Mouse (Mus musculus) liver, embryonic 14.5 days (tissue): ENCODE data around the gene Myl9. TPM values are rescaled to one million over a fixed set of nuclear protein-coding genes. Genes with fewer than 3 reads are reported as not detected.

ENCODE experiments used
- ATAC-seq: fragments of 200-750 bp; cut with Nextera tagmentation; 2 replicates; pipeline ENCODE4 v1.8.0; 2017; ENCODE audit warnings: moderate number of reproducible peaks, mild to moderate bottlenecking, moderate library complexity; ENCODE audit not compliant: insufficient read depth
- DNase-seq, 3 experiments: peaks; one replicate each; pipeline ENCODE4 v3.0.0-alpha.2; 2012 to 2013; ENCODE audit warnings: low read depth in 3 of 3, low spot score in 3 of 3
- H3K27ac ChIP-seq: fragments of 300-500 bp; sonication (generic); 2 replicates; pipeline ENCODE4 v1.5.1; 2014; ENCODE audit warnings: moderate library complexity, mild to moderate bottlenecking, control low read depth, inconsistent platforms
- H3K27me3 ChIP-seq: fragments of 300-500 bp; sonication (generic); 2 replicates; pipeline ENCODE4 v1.6.1; 2014; ENCODE audit warnings: mild to moderate bottlenecking, low read length, moderate library complexity; ENCODE audit not compliant: control insufficient read depth, insufficient read depth
- H3K36me3 ChIP-seq: fragments of 300-500 bp; sonication (generic); replicated peaks from 2 replicates; pipeline ENCODE4 v1.6.1; 2014; ENCODE audit warnings: low read depth; ENCODE audit not compliant: control insufficient read depth, insufficient read depth
- H3K4me1 ChIP-seq, 2 experiments: fragments of 200-500 bp in 1 of 2; fragments of 300-500 bp in 1 of 2; sonication (generic) in 1 of 2; replicated peaks; 2 replicates each; pipeline ENCODE4 v1.6.1; 2012 to 2014; ENCODE audit warnings: antibody characterized with exemption in 1 of 2, inconsistent platforms in 1 of 2, low read length in 1 of 2; ENCODE audit not compliant: control insufficient read depth in 2 of 2, insufficient read depth in 2 of 2
- H3K4me2 ChIP-seq: fragments of 300-500 bp; sonication (generic); 2 replicates; pipeline ENCODE4 v1.6.1; 2014; ENCODE audit warnings: low read depth, mild to moderate bottlenecking, control low read depth, moderate library complexity
- H3K4me3 ChIP-seq, 2 experiments: fragments of 200-500 bp in 1 of 2; fragments of 300-500 bp in 1 of 2; sonication (generic) in 1 of 2; 2 replicates each; pipeline ENCODE4 v1.5.1; 2012 to 2014; ENCODE audit warnings: low read depth in 2 of 2, low read length in 2 of 2, mild to moderate bottlenecking in 2 of 2, control low read depth in 1 of 2, inconsistent platforms in 1 of 2, moderate library complexity in 1 of 2; ENCODE audit not compliant: insufficient read depth in 1 of 2
- H3K9ac ChIP-seq: fragments of 300-500 bp; sonication (generic); replicated peaks from 2 replicates; pipeline ENCODE4 v1.6.1; 2014; ENCODE audit warnings: mild to moderate bottlenecking, control low read depth, moderate library complexity
- H3K9me3 ChIP-seq: fragments of 300-500 bp; sonication (generic); 2 replicates; pipeline ENCODE4 v1.6.1; 2016; ENCODE audit warnings: low read length, mixed read lengths; ENCODE audit not compliant: control insufficient read depth
- CTCF ChIP-seq: IDR thresholded peaks from 2 replicates; pipeline ENCODE4 v1.5.1; 2016; ENCODE audit warnings: antibody characterized with exemption, low read depth, control low read depth
- EP300 ChIP-seq: IDR thresholded peaks from 2 replicates; pipeline ENCODE4 v1.6.1; 2016; ENCODE audit warnings: antibody characterized with exemption, low read depth
- WGBS: fragments of 180-500 bp; shearing (Covaris S2); extraction: QIAGEN DNeasy Blood & Tissue Kit; methylation state at CpG from one replicate; pipeline ENCODE4 v1.1.7; 2014; ENCODE audit not compliant: insufficient replicate concordance; 5-methylcytosine and 5-hydroxymethylcytosine counted together
- polyA plus RNA-seq, 2 experiments: library from polyadenylated mRNA; depleted of rRNA in 1 of 2; stranded (reverse) in 1 of 2; unstranded in 1 of 2; fragments of >200 nt; fragmentation: Nextera tagmentation in 1 of 2; extraction: Ambion mirVana in 1 of 2; gene quantifications; 2 replicates each; pipeline versions ENCODE4 v1.2.1 to v1.2.3; 2012 to 2014

Gene Myl9
- polyA plus RNA-seq, 2 experiments: 25.2 to 44.4 TPM

- Histone ChIP-seq H3K9ac (no peak overlapping the region), H3K4me1 (peaks cover 0 to 2% of the 10 kb centered on the region in 2 experiments; a peak in 1 of 4 replicates), H3K27me3 (no peaks in the 10 kb centered on the region), H3K27ac (no peak overlapping the region), H3K36me3 (no peaks in the 10 kb centered on the region), H3K4me2 (no peak overlapping the region), H3K9me3 (no peaks in the 10 kb centered on the region), H3K4me3 (no peak overlapping the region)
- WGBS: 84% methylated on average over 21 of the region's 21 CpGs
- ATAC-seq: no peak
- DNase-seq: no peak
- no peak for TF ChIP-seq EP300
- TF ChIP-seq CTCF: no peak
These were observed 12.7 kb upstream of the Myl9 start for GRCm38 (mm10) chr2:156762499-156762898.

- no peaks in the 10 kb centered on the region for H3K36me3 ChIP-seq
- H3K27me3 ChIP-seq: no peaks in the 10 kb centered on the region
- no peak overlapping the region for H3K9ac ChIP-seq
- 78% methylated on average over 11 of the region's 11 CpGs for WGBS
- no peak for DNase-seq
- H3K4me1 ChIP-seq: peaks cover 0 to 2% of the 10 kb centered on the region in 2 experiments; a peak in 1 of 4 replicates
- H3K4me3 ChIP-seq: no peak overlapping the region
- H3K4me2 ChIP-seq: no peak overlapping the region
- no peak overlapping the region for H3K27ac ChIP-seq
- no peaks in the 10 kb centered on the region for H3K9me3 ChIP-seq
- ATAC-seq: no peak
- TF ChIP-seq CTCF (no peak), EP300 (no peak)
These were observed 12.1 kb upstream of the Myl9 start for GRCm38 (mm10) chr2:156763101-156763500.

- ATAC-seq (no peak), DNase-seq (no peak)
- 73% methylated on average over 10 of the region's 10 CpGs for WGBS
- Histone ChIP-seq H3K36me3 (no peaks in the 10 kb centered on the region), H3K27ac (no peak overlapping the region), H3K4me2 (no peak overlapping the region), H3K27me3 (no peaks in the 10 kb centered on the region), H3K9ac (no peak overlapping the region), H3K9me3 (no peaks in the 10 kb centered on the region), H3K4me3 (no peak overlapping the region), H3K4me1 (peaks cover 0 to 2% of the 10 kb centered on the region in 2 experiments; a peak in 1 of 4 replicates)
- TF ChIP-seq CTCF (no peak), EP300 (no peak)
These were observed 11.2 kb upstream of the Myl9 start for GRCm38 (mm10) chr2:156764022-156764421.

GRCm38 (mm10) chr2:156764747-156765146 is 10.5 kb upstream of the Myl9 start:
- Histone ChIP-seq H3K4me3 (no peak overlapping the region), H3K27ac (no peak overlapping the region), H3K9ac (no peak overlapping the region), H3K4me1 (peaks cover 0 to 5% of the 10 kb centered on the region in 2 experiments; a peak in 1 of 4 replicates), H3K27me3 (no peaks in the 10 kb centered on the region), H3K36me3 (no peaks in the 10 kb centered on the region), H3K9me3 (no peaks in the 10 kb centered on the region), H3K4me2 (no peak overlapping the region)
- ATAC-seq: no peak
- 48% methylated on average over 4 of the region's 4 CpGs for WGBS
- no peak for DNase-seq
- no peak for TF ChIP-seq EP300
- TF ChIP-seq CTCF: no peak

- 70% methylated on average over 8 of the region's 8 CpGs for WGBS
- H3K4me3 ChIP-seq: no peak overlapping the region
- DNase-seq (no peak), ATAC-seq (no peak)
- no peak overlapping the region for H3K27ac ChIP-seq
- no peaks in the 10 kb centered on the region for H3K27me3 ChIP-seq
- H3K36me3 ChIP-seq: no peaks in the 10 kb centered on the region
- no peak for TF ChIP-seq CTCF
- no peak for TF ChIP-seq EP300
- no peak overlapping the region for H3K9ac ChIP-seq
- no peak overlapping the region for H3K4me2 ChIP-seq
- H3K9me3 ChIP-seq: no peaks in the 10 kb centered on the region
- peaks cover 0 to 5% of the 10 kb centered on the region in 2 experiments; a peak in 1 of 4 replicates for H3K4me1 ChIP-seq
These were observed 9.6 kb upstream of the Myl9 start for GRCm38 (mm10) chr2:156765593-156765992.
